Mouse (Mus musculus) ZHBTc4 (cell line): Measurements from ENCODE around the gene Fstl4.

Experiments used
- DNase-seq: peaks from one replicate; pipeline ENCODE4 v3.0.0-alpha.2; 2011; ENCODE audit warnings: low read depth, low spot score

The Fstl4 gene

DNA sequence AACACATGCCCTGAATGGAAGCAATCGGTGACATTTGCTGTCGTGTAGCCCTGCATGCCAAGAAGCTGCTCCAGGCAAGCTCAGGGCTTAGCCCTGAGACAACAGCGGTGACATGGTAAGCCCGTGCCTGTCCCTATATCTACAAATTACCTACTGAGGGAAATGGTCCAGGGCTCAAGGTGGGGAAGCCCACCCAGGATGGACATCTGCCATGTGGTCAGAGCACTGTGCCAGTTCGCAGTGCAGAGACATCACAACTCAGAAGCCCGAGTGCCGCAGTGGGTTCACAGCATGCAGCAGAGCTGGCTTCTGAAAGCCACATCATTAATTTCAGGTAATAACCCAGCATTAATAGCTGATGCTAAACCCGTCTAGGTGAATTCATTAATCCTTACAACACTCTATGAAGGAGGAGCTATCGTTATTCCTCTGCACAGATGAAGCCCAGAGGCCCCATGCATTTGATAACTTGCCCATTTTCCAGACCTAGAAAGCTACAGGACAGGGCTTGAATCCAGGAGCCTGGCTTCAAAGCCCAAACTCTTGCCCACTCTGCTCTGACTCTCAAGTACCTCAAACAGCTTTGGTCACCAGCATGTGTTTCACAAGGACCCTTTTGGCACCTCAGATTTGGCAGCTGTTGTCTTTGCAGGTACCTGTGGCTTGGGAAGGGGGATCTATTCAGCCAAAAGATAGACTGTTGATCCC lies 321.6 kb downstream of the Fstl4 start:
- no peak for DNase-seq

- peak; percentile 71 for DNase-seq
These were observed 323.5 kb downstream of the Fstl4 start for GRCm38 (mm10) chr11:53087896-53088295.

GRCm38 (mm10) chr11:53091596-53091995 lies 327.2 kb downstream of the Fstl4 start:
- no peak for DNase-seq

DNA sequence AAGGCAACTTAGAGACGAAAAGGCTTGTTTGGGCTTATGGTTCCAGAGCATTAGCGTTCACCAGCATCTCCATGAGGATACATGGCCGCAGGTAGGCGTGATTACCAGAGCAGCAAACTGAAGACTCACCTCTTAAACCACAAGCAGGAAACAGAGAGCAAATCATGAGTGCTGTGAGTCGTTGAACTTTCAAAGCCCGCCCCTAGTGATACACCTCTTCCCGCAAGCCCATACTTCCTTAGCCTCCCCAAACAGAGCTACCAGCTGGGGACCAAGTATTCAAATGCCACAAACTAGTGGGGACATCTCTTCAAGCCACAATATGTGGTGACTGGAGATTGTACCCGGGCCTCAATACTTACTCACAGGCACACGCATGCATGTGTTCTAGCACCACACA lies 332.4 kb downstream of the Fstl4 start:
- no peak for DNase-seq

DNA sequence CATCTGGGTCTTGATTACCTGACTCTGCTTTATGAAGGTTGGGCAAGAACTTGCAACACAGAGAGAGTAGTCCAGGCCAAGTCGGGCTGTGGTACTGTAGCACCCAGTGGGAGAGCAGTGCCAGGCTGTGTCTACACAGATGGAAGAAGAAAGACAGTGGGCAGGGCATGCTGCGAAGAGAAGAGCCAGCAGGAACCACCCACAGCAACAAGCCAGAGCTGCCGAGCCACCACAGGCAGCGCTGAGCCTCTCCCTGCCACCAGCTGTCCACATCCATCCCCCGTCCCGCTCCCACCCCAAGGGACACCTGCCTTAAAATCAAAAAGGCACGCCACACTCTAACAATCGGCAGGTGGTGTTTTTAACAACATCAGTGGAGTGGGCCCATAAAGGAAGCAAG lies 332.9 kb downstream of the Fstl4 start:
- DNase-seq: no peak

GRCm38 (mm10) chr11:53097870-53098269 lies 333.4 kb downstream of the Fstl4 start:
- no peak for DNase-seq

DNA sequence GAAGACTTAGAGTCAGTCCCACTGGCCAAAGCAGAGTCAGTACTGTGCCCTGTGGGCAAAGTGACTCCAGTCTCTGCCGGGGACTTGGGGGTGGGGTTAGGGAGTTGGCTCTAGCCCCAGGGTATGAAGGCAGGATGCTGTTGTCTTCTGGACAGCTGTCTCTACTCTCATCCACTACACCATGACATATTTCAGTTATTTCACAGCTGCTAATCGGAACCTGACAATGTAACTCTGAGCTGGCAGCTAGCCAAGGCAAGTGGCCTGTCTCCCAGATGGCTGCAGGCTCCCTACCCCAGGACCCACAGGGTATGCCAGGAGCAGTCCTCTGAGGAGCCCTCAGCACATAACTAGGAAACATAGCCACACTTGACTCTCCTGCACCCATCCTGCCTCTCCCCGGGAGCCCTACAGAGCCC lies 334.4 kb downstream of the Fstl4 start:
- DNase-seq: no peak

DNA sequence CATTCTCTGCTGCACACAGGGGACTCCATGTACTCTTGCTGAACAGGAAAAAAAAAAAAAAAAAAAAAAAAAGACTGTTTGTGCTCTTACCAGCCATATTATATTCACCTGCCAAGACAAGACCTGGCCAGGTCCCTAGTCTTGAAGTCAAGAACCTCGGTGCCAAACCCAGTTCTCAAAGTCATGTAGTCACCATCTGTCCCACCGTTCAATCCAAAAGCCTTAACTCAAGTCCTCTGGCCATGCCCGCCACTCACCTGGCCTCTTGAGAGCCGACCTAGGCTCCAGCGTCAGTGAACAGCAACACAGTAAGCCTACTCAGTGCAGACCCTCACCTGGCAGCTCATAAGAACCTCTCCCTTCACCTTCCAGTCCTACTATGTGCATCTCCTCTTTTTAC lies 334.9 kb downstream of the Fstl4 start:
- DNase-seq: no peak

- no peak for DNase-seq
These were observed 337.3 kb downstream of the Fstl4 start for GRCm38 (mm10) chr11:53101732-53102131.

GRCm38 (mm10) chr11:53103601-53104325 lies 339.3 kb downstream of the Fstl4 start:
- DNase-seq: no peak

GRCm38 (mm10) chr11:53107706-53108105 lies 343.3 kb downstream of the Fstl4 start:
- DNase-seq: no peak

GRCm38 (mm10) chr11:53108798-53109197 lies 344.4 kb downstream of the Fstl4 start:
- no peak for DNase-seq

DNA sequence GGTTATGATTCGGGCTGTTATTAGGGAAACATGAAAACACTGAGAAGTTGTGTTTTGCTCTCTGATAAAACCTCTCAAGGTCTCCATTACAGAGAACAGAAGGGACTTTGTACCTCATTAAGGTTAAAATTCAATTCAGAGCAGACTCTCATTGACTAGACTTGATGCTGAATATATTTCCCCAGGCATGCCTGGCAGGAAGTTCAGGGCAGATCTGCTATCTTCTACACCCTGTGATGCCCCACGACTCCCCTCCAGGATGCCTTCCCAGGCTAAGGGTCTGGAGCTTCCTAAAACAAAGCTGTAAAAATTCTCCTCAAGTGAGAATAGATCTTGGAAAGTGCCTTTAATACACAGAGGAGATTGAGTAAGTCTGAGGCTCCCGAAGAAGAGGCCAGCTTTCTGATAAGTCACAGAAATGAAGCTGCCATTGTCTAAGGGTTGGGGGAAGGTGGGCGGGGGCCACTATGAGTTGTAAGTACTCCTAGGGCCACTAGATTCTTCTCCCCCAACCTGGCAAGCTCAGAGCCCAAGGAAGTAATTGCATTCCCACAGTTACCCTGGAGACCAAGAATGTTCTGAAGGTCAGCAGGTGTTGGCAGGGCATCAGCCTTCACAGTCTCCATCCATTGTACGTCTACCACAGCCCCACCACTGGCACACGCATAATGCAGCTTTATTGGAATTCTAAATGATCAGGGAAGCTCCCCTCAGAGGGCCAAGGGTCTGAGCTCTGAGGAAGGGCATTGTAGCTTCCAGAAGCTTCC lies 345.4 kb downstream of the Fstl4 start:
- no peak for DNase-seq

DNA sequence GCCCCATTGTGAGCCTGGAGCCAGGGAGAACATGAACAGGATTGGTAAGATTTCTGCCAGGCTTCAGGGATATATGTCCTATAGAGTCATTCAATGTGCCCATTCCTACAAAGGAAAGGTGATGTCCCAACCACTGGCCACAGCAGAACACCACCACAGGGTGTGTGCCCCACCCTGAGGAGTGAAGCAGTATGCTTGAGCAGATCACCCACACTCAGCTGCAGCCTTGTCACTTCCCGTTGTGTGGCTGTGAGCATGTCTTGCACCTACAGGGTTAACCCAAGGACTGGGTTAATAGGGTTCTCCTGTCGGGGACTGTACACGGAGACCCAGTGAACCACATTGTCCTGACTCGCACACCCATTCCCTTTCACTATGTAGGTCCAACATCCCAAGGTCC lies 351.3 kb downstream of the Fstl4 start:
- DNase-seq: no peak

- DNase-seq: peak; percentile 53
These were observed 351.9 kb downstream of the Fstl4 start for GRCm38 (mm10) chr11:53116356-53116755.

- no peak for DNase-seq
These were observed 354.0 kb downstream of the Fstl4 start for GRCm38 (mm10) chr11:53118226-53118965.

GRCm38 (mm10) chr11:53119966-53120365 lies 355.5 kb downstream of the Fstl4 start:
- DNase-seq: no peak

- DNase-seq: no peak
These were observed 356.8 kb downstream of the Fstl4 start for GRCm38 (mm10) chr11:53121208-53121607.

DNA sequence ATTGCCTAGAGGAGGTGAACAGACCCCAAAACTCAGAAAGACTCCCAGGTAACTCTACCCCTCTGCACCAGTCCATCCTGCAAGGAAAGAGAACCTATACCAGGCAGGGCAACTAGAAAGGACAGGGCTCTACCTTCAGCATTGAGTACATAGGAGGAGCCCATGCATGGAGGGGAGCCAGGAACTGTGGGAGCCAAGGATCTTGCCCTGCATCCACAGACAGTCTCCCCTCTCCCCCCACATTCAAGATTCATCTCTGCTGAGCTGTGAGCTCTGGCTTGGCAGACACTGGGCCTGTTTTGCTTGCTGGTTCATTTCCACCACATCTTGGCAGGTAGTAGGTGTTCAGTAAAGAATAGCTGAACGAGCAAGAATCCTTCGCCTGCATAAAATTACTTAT lies 360.4 kb downstream of the Fstl4 start:
- no peak for DNase-seq

DNA sequence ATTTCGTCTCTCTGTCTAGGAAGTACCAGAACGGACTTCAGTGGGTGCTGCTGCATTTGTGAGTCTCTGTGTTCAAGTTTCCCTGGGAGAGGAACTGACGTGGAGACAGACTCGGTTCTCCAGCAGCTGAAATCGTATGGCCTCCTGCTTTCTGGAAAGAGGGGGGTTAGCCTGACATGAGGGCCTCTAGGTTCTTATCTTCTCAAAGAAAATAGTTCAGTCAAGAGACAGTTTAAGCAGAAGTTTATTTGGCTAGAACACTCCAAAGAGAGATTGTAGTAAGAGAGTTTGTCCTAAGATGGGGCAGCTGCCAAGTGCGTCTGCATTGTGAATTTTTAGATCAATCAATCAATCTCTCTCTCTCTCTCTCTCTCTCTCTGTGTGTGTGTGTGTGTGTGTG lies 362.2 kb downstream of the Fstl4 start:
- no peak for DNase-seq

DNA sequence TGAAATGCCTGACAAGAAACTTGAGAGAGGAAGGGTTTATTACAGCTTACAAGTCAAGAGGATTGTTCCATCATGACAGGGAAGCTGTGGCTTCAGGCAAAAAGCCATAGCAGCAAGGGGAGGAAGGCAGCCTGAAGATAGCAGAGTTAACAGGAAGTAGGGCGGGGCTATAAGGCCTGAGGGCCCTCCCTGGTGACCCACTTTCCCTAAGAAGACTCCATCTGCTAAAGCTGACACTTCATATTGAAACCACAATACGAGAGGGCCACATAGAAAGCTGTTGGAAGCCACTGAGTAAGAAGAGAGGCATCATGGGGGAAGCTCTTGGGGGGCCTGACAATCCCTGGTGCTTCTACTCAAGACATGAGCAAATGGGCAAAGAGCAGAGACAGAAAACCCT lies 364.2 kb downstream of the Fstl4 start:
- DNase-seq: no peak
